Mouse (Mus musculus) common myeloid progenitor, adult 5-6 weeks (primary cell): ENCODE measurements at regions not wholly inside any gene's neighbourhood (a gene's known extent, or its start where the extent isn't known, plus 50 kb on each side); places are given as distances from the start of the nearest gene placed in this dataset.

Experiments used
- ATAC-seq: replicated peaks from 2 replicates; pipeline ENCODE4 v1.8.0; 2016; ENCODE audit warnings: low read depth, mild to moderate bottlenecking, moderate TSS enrichment, inconsistent platforms; ENCODE audit not compliant: poor library complexity, severe bottlenecking

- ATAC-seq: no peak
These were observed 53.0 kb upstream of the Chd2 start for GRCm38 (mm10) chr7:73594492-73595139.

- no peak for ATAC-seq
These were observed 52.2 kb upstream of the Chd2 start for GRCm38 (mm10) chr7:73593645-73594385.

- ATAC-seq: no peak
These were observed 51.2 kb upstream of the Chd2 start for GRCm38 (mm10) chr7:73592857-73593256.
